Comparison of ENCODE assay signal across 19 mouse cellular contexts in genomic region chr8:110788981-110789380, GRCm38 (mm10). TPM values are rescaled to one million over a fixed set of nuclear protein-coding genes. Genes with fewer than 3 reads are reported as not detected.
DNase-seq lines count a peak whose midpoint lies in the region; ATAC-seq and TF ChIP-seq lines count a peak whose summit lies in the region.
"Had no signal": no experiment of that assay in that cellular context is flagged by ENCODE, and none has a peak within 500 bp of the region (broad histone marks: within the 10 kb centered on the region; RNA-seq: fewer than 3 reads in every experiment).

No protein-coding gene starts in this region.

- no peaks in the 10 kb centered on the region for H3K79me2 ChIP-seq in heart, adult 2 months (replicated peaks; ENCODE audit: control insufficient read depth, insufficient read depth, low read length)

- H3K27ac ChIP-seq in heart, adult 2 months, result peak overlapping the region; percentile 28; the same call in 1 of the 2 replicates
- no peak overlapping the region for H3K27ac ChIP-seq in forebrain, postnatal 0 days (ENCODE audit: low read depth, low read length)
- H3K27ac ChIP-seq: forebrain, embryonic 15.5 days; kidney, embryonic 15.5 days; macrophage; midbrain, embryonic 15.5 days had no signal

- H3K27me3 ChIP-seq in heart, adult 2 months (ENCODE audit: control insufficient read depth, insufficient read depth, low read length), result no peaks in the 10 kb centered on the region
- no peaks in the 10 kb centered on the region for H3K27me3 ChIP-seq in forebrain, postnatal 0 days (ENCODE audit: insufficient read depth, low read length)
- H3K27me3 ChIP-seq: forebrain, embryonic 15.5 days; kidney, embryonic 15.5 days; midbrain, embryonic 15.5 days had no signal

- no peak for DNase-seq in heart, adult 2 months
- no peak for DNase-seq in heart, adult 8-10 months (ENCODE audit: low spot score)
- peak; percentile 45 for DNase-seq in layer of hippocampus, adult 9-11 months
- no peak for DNase-seq in layer of hippocampus, postnatal 14 days (ENCODE audit: low spot score in 2 of 2)
- DNase-seq in Muller cell, postnatal 12 days (ENCODE audit: inconsistent ontology term), result peak; percentile 89
- peak; percentile 19 for DNase-seq in mesoderm, embryonic 11.5 days (ENCODE audit: low read depth, low spot score)
- no peak for DNase-seq in ovary, postnatal 10 days (ENCODE audit: low spot score)
- DNase-seq in forebrain, postnatal 0 days, result no peak
- DNase-seq: cerebellum, adult 8-10 months; liver; lung, adult 2 months; right cerebral cortex, postnatal 4 days had no signal

- TF ChIP-seq CTCF in heart, adult 2 months (IDR thresholded peaks at IDR 0.05), result no peak
- TF ChIP-seq CTCF in forebrain, postnatal 0 days (IDR thresholded peaks at IDR 0.05; ENCODE audit: low read depth), result no peak

- 46% methylated on average over 12 of the region's 12 CpGs for WGBS in heart, adult 2 months
- 70% methylated on average over 12 of the region's 12 CpGs for WGBS in forebrain, postnatal 0 days

- no peak overlapping the region for H3K4me2 ChIP-seq in forebrain, postnatal 0 days (ENCODE audit: low read depth)
- H3K4me2 ChIP-seq: forebrain, embryonic 15.5 days; kidney, embryonic 15.5 days; midbrain, embryonic 15.5 days had no signal

- no peak overlapping the region for H3K9ac ChIP-seq in heart, adult 2 months (ENCODE audit: low read depth, low read length)
- no peak overlapping the region for H3K9ac ChIP-seq in forebrain, postnatal 0 days
- H3K9ac ChIP-seq: forebrain, embryonic 15.5 days; kidney, embryonic 15.5 days; midbrain, embryonic 15.5 days had no signal

- TF ChIP-seq EP300 in heart, adult 2 months (IDR thresholded peaks at IDR 0.05; ENCODE audit: insufficient read depth, low read depth, low read length), result no peak

- H3K4me1 ChIP-seq in heart, adult 2 months (ENCODE audit: control insufficient read depth, insufficient read depth, low read length), result peaks cover 6% of the 10 kb centered on the region
- H3K4me1 ChIP-seq in forebrain, postnatal 0 days (ENCODE audit: insufficient read depth), result no peaks in the 10 kb centered on the region
- H3K4me1 ChIP-seq: forebrain, embryonic 15.5 days; midbrain, embryonic 15.5 days had no signal

- H3K4me3 ChIP-seq in heart, adult 2 months, result no peak overlapping the region
- no peak overlapping the region for H3K4me3 ChIP-seq in forebrain, postnatal 0 days (ENCODE audit: low read depth, low read length)
- H3K4me3 ChIP-seq: erythroblast, embryonic 14.5 days; forebrain, embryonic 15.5 days; kidney, embryonic 15.5 days; midbrain, embryonic 15.5 days had no signal

- no peak for ATAC-seq in forebrain, postnatal 0 days
- ATAC-seq: CD4-positive, CD25-positive, alpha-beta regulatory T cell, adult 4 months; forebrain, embryonic 15.5 days; midbrain, embryonic 15.5 days had no signal

- H3K9me3 ChIP-seq in forebrain, postnatal 0 days (ENCODE audit: low read length), result no peaks in the 10 kb centered on the region
- H3K9me3 ChIP-seq: forebrain, embryonic 15.5 days; kidney, embryonic 15.5 days; midbrain, embryonic 15.5 days had no signal

- TF ChIP-seq POLR2A in heart, adult 2 months (IDR thresholded peaks at IDR 0.05; ENCODE audit: insufficient read depth, low read depth, low read length), result no peak

- intact Hi-C loops in heart, adult 2 months (cut with DNase I), result no loop called here

- H3K36me3 ChIP-seq in heart, adult 2 months (ENCODE audit: control insufficient read depth, insufficient read depth, low read length), result no peaks in the 10 kb centered on the region
- no peaks in the 10 kb centered on the region for H3K36me3 ChIP-seq in forebrain, postnatal 0 days (ENCODE audit: insufficient read depth)
- H3K36me3 ChIP-seq: forebrain, embryonic 15.5 days; kidney, embryonic 15.5 days; midbrain, embryonic 15.5 days had no signal

RNA-seq across cellular contexts. Expression of gene Il34, which starts 16.7 kb away (rescaled TPM):
- total RNA-seq in heart, adult 2 months (2021), result 1 to 10 TPM; 3.3 to 5.3 TPM
- polyA plus RNA-seq in heart, adult 2 months (2012; rRNA removed), result 7.2 and 15.3 TPM in 2 replicates
- 1 to 10 TPM; 4.3 to 8.3 (median 5.9) TPM for total RNA-seq in heart, adult 8-10 months (2022)
- 10 to 100 TPM; 65.2 to 75.8 TPM for total RNA-seq in layer of hippocampus, postnatal 14 days (2021)
- 10.2 and 11.1 TPM in 2 replicates for total RNA-seq in forebrain, postnatal 0 days (2014; rRNA removed)
- polyA plus RNA-seq in forebrain, postnatal 0 days (2015; fragmentation: Nextera tagmentation; extraction: Ambion mirVana), result 8.8 and 9.1 TPM in 2 replicates
- polyA plus RNA-seq: CD4-positive, CD25-positive, alpha-beta regulatory T cell, adult 4 months; erythroblast, embryonic 14.5 days; macrophage; neural tube, embryonic 11.5 days had no signal

RNA-seq across cellular contexts. Expression of gene Cog4, which starts 57.4 kb away (rescaled TPM):
- 10 to 100 TPM; 66.2 to 74.1 TPM for total RNA-seq in heart, adult 2 months (2021)
- polyA plus RNA-seq in heart, adult 2 months (2012; rRNA removed), result 34.8 and 51.5 TPM in 2 replicates
- total RNA-seq in heart, adult 8-10 months (2022), result 10 to 100 TPM; 63.3 to 69.4 (median 65.2) TPM
- total RNA-seq in layer of hippocampus, postnatal 14 days (2021), result 10 to 100 TPM; 60.8 to 65.7 TPM
- total RNA-seq in forebrain, postnatal 0 days (2014; rRNA removed), result 50.5 and 63.5 TPM in 2 replicates
- polyA plus RNA-seq in forebrain, postnatal 0 days (2015; fragmentation: Nextera tagmentation; extraction: Ambion mirVana), result 35.2 and 45.3 TPM in 2 replicates

RNA-seq across cellular contexts. Expression of gene Sf3b3, which starts 57.6 kb away (rescaled TPM):
- 10 to 100 TPM; 38.3 to 39.7 TPM for total RNA-seq in heart, adult 2 months (2021)
- polyA plus RNA-seq in heart, adult 2 months (2012; rRNA removed), result 19.2 and 34.3 TPM in 2 replicates
- 10 to 100 TPM; 33.5 to 38.7 (median 36.1) TPM for total RNA-seq in heart, adult 8-10 months (2022)
- total RNA-seq in layer of hippocampus, postnatal 14 days (2021), result 10 to 100 TPM; 59.2 to 61.3 TPM
- 80.3 and 99.2 TPM in 2 replicates for total RNA-seq in forebrain, postnatal 0 days (2014; rRNA removed)
- polyA plus RNA-seq in forebrain, postnatal 0 days (2015; fragmentation: Nextera tagmentation; extraction: Ambion mirVana), result 52.9 and 64.8 TPM in 2 replicates

Comparison
In these comparisons a context has a peak if more than half of its experiments do, and no peak if none do; other contexts are left out.
1. DNase-seq: peak in layer of hippocampus, adult 9-11 months (single experiment), Muller cell, postnatal 12 days (single experiment) and mesoderm, embryonic 11.5 days (single experiment); none in heart, adult 2 months (0 of 2), heart, adult 8-10 months (single experiment), layer of hippocampus, postnatal 14 days (0 of 2), ovary, postnatal 10 days (single experiment) and forebrain, postnatal 0 days (single experiment).